Mouse (Mus musculus) megakaryocyte, embryonic 14.5 days (primary cell): Measurements from ENCODE around the gene Prim2. TPM values are rescaled to one million over a fixed set of nuclear protein-coding genes. Genes with fewer than 3 reads are reported as not detected.
A peak's percentile ranks its signal among the peaks of the same experiment; 100 is the strongest.

Experiments used
- H3K27me3 ChIP-seq: replicated peaks from 2 replicates; pipeline ENCODE3; 2012; ENCODE audit warnings: inconsistent platforms
- H3K36me3 ChIP-seq: replicated peaks from 2 replicates; pipeline ENCODE3; 2012; ENCODE audit warnings: low read length, inconsistent platforms, mixed read lengths
- H3K4me1 ChIP-seq: 2 replicates; pipeline ENCODE4 v1.6.1; 2012; ENCODE audit warnings: inconsistent platforms
- H3K4me3 ChIP-seq: replicated peaks from 2 replicates; pipeline ENCODE3; 2012; ENCODE audit warnings: moderate library complexity, mild to moderate bottlenecking, inconsistent platforms
- H3K9me3 ChIP-seq: 2 replicates; pipeline ENCODE4 v1.6.1; 2012; ENCODE audit warnings: inconsistent platforms
- FLI1 ChIP-seq: IDR thresholded peaks from 2 replicates; pipeline ENCODE4 v1.6.1; 2012; ENCODE audit warnings: low read length, inconsistent platforms, mixed read lengths
- GATA1 ChIP-seq: IDR thresholded peaks from 3 replicates; pipeline ENCODE4 v1.6.1; 2012; ENCODE audit warnings: mixed read lengths, low read length, inconsistent platforms, borderline replicate concordance
- polyA plus RNA-seq: library from polyadenylated mRNA; stranded (reverse); fragments of >175 nt; gene quantifications from 2 replicates; pipeline ENCODE4 v1.2.3, GENCODE M21; 2012; ENCODE audit warnings: low replicate concordance; ENCODE audit not compliant: insufficient read depth

Prim2 gene
- polyA plus RNA-seq, 1 experiment = 2.1 TPM

DNA sequence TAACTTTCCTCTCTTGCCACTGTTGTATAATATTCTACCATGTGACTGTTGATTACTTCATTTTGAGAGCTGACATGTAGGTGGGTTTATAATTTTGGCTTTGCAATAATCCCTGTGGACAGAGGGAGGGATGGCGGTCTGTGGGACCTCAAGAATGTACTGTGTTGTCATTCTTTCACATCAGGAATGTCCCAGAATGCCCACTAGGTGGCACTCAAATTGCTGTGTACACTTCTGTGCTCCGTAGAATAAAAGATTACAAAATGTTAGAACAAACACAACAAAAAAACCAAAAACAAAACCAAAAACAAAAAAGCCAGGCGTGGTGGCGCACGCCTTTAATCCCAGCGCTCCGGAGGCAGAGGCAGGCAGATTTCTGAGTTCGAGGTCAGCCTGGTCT is 14.9 kb upstream of the Prim2 start:
- Histone ChIP-seq H3K36me3 (no peaks in the 10 kb centered on the region), H3K4me1 (no peaks in the 10 kb centered on the region), H3K27me3 (peaks cover 16% of the 10 kb centered on the region)

DNA sequence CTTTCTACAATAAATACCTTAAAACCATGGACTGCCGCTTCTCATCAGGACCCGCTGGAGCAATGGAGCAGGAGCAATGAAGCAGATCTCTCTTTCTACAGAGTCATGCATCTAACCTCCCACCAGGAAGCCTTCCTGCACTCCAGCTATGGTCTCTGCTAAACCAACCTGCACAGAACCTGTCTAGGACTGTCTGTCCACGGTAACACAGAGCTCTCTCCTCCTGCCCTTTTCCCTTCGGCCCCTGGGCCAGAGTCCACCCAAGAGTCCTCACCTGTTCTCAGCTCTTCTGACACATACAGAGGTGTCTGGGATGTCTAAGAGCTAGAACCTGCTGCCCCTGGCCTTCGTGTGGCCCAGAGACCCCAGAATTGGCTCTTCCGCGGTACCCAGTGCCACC is 11.3 kb upstream of the Prim2 start:
- Histone ChIP-seq H3K27me3 (peaks cover 13% of the 10 kb centered on the region), H3K36me3 (no peaks in the 10 kb centered on the region), H3K4me1 (no peaks in the 10 kb centered on the region), H3K9me3 (peaks cover 33% of the 10 kb centered on the region), H3K4me3 (no peak overlapping the region)
- no peak for TF ChIP-seq FLI1
- no peak for TF ChIP-seq GATA1

More for the DNA sequence above, 14.9 kb upstream of the Prim2 start:
- no peak for TF ChIP-seq FLI1
- TF ChIP-seq GATA1 = no peak
- Histone ChIP-seq H3K4me3 (no peak overlapping the region), H3K9me3 (peaks cover 27% of the 10 kb centered on the region)

DNA sequence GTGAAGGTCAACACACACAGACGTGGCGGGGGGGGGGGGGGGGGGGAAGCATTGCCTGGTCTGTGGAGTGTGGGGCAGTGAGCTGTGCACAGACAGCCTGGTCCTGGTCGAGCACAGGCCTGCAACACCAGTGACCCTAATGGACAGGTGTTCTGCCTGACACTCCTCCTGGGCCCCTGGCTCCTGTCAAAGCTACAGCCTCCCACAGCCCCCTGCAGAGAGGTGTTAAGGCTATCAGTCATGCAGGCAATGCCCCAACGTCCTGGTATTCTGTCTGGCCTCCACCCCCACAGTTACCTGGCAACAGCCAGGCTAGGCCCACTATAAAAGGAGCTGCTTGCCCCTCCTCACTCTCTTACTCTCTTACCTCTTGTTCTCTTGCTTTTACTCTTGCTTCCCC is 10.8 kb upstream of the Prim2 start:
- Histone ChIP-seq H3K9me3 (peaks cover 29% of the 10 kb centered on the region), H3K27me3 (peaks cover 14% of the 10 kb centered on the region), H3K36me3 (no peaks in the 10 kb centered on the region), H3K4me1 (no peaks in the 10 kb centered on the region), H3K4me3 (no peak overlapping the region)
- TF ChIP-seq GATA1 (no peak), FLI1 (no peak)

DNA sequence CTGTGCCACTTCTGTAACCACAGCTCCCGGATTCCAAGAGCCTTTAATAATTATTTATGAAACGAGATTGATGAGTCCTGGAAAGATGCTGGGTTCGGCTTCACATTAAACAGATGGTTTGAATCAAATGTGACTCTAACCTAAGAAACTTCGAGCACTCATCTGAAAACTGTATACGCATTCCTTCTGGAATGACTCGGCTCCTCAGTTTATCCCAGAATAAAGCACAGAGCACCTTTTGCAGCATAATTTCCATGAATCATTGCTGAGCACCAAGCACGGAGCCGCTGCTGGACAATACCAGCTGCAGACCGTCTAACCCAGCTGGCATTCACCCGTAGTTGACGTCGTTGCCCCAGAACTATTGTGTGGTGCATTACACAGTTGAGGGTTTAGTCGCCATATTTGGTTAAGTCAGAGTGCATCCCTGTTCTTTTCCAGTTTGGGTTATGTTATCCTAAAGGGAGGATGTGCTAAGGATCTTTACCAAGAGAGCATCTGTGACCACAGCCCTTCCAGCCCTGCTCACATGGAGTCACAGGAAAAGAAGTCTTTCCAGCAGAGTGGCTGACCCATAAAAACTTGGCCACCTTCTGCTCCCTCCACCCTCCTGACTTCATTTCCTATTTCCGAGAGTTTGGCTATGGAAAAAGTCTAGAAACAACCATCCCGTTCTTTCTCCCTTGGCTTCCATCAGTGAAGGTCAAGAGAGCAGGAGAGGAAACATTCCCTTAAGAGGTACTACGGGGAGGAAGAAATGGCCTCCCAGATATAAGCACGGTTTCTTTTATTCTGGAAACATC is 3.8 kb upstream of the Prim2 start:
- Histone ChIP-seq H3K9me3 (no peaks in the 10 kb centered on the region; the same call in 1 of the 2 replicates), H3K4me3 (no peak overlapping the region)
- no peak for TF ChIP-seq FLI1
- TF ChIP-seq GATA1 = no peak

DNA sequence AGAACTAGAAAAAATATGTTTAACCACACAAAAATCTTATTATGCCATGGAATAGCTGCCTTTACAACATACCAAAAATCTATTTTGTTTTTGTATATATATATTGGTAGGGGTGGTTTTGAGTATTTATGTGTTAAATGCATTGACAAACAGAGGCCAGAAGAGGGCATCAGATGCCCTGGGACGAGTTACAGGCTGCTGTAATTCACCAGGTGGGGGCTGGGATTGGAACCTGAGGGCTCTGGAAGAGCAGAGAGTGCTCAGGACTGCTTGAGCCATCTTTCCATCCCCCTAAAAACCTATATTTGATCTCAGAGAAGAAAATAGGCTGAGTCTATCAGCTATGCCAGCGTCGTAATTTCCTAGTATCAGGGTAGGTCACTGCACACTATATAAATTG is 2.9 kb upstream of the Prim2 start:
- Histone ChIP-seq H3K4me3 (no peak overlapping the region), H3K9me3 (no peaks in the 10 kb centered on the region), H3K27me3 (peaks cover 12% of the 10 kb centered on the region), H3K36me3 (peaks cover 7% of the 10 kb centered on the region), H3K4me1 (peaks cover 25% of the 10 kb centered on the region)
- TF ChIP-seq GATA1 (no peak), FLI1 (no peak)

More for the DNA sequence above, 3.8 kb upstream of the Prim2 start:
- Histone ChIP-seq H3K27me3 (peaks cover 14% of the 10 kb centered on the region), H3K36me3 (no peaks in the 10 kb centered on the region), H3K4me1 (peaks cover 16% of the 10 kb centered on the region)

DNA sequence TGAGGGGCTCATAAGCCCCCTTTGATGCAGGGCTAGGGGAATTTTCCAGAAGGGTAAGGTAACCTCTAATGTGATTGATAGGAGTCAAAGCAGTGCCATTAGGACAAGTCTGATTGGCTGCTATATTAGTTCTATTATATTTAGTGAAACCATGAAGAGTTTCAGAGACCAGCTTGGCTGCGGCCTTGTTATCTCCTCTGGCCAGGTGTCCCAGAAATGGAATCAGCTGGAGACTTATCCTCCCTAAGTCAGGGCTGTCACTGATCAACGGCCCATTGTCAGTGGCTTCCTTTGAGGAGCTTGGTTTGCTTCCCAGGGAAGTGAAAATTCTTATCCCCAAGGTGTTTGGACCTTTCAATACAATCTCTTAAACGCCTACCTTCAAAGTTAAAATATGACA is 2.5 kb upstream of the Prim2 start:
- Histone ChIP-seq H3K9me3 (no peaks in the 10 kb centered on the region), H3K36me3 (peaks cover 12% of the 10 kb centered on the region), H3K27me3 (peaks cover 7% of the 10 kb centered on the region), H3K4me3 (no peak overlapping the region), H3K4me1 (peaks cover 25% of the 10 kb centered on the region)
- TF ChIP-seq GATA1 (no peak), FLI1 (no peak)

DNA sequence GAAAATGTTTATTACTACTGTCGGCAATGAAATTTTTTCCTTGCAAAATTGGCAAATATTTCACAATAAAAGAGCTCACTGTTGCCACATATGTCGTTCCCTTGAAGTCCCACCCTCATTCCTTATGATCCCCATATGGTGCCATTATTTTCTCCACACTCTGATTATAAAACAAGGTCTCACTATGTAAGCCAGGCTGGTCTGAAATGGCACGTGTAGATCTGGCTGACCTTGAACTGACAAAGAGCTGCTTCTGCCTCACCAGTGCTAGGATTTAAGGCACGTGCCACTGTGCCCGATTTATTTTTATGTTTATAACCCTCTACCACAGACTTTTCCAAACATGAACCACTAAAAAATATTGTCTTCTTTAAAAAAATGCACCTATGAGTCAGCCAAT is 1.8 kb upstream of the Prim2 start:
- peaks cover 18% of the 10 kb centered on the region for H3K36me3 ChIP-seq
- H3K27me3 ChIP-seq = peaks cover 7% of the 10 kb centered on the region
- peaks cover 25% of the 10 kb centered on the region for H3K4me1 ChIP-seq
- TF ChIP-seq FLI1 = no peak
- TF ChIP-seq GATA1 = no peak
- H3K9me3 ChIP-seq = no peaks in the 10 kb centered on the region
- no peak overlapping the region for H3K4me3 ChIP-seq

DNA sequence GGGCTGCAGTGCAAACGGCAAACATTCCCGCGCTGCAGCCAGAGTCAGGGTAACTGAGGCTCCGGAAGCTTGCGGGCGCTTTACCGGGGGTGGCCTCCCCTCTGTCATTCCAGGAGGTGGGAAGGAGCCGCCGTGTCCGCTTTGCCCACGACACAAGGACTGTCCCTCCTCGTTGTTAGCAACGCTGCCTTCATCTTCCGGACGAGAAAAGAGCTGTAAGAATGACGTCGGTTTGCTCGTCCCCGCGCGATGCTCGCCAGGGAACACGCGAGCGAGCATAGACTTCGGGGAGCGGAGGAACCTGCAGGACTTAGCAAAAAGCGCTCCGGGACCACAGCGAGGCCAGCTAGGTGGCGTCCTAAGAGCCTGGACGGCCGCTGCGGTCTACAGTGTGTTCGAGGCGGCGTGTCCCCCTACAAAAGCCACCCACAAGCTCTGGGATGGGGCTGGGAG is 595 bp upstream of the Prim2 start:
- Histone ChIP-seq H3K36me3 (peaks cover 31% of the 10 kb centered on the region), H3K4me3 (peak overlapping the region; percentile 94), H3K9me3 (no peaks in the 10 kb centered on the region), H3K27me3 (peaks cover 5% of the 10 kb centered on the region), H3K4me1 (peaks cover 25% of the 10 kb centered on the region)
- TF ChIP-seq FLI1 = no peak
- no peak for TF ChIP-seq GATA1

DNA sequence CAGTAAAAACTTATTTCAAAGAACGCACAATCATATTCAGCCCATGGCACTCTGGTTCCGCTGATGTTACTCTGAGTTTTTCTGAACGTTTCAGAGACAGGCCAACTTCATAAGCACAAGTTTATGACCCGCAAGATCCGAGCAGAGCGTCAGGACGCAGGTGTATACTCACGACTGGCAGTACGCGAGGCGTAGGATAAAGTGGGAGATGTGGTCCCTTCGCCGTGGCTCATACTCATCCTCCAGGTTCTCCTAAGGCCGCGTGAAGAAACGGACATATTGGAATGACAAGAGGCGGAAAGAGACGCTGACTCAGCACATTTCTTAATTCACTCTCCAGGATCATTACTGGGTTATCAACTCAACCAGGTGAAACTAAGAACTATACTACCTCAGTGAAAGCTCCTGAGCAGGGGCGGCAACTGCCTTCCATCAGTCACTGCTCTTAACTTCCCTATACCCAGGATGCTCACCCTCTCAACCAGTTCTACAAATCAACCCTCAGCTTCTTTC is 5.9 kb downstream of the Prim2 start:
- H3K4me1 ChIP-seq = peaks cover 12% of the 10 kb centered on the region
- no peaks in the 10 kb centered on the region for H3K9me3 ChIP-seq
- H3K4me3 ChIP-seq = no peak overlapping the region
- no peaks in the 10 kb centered on the region for H3K27me3 ChIP-seq
- TF ChIP-seq FLI1 (no peak), GATA1 (no peak)
- peaks cover 78% of the 10 kb centered on the region for H3K36me3 ChIP-seq

DNA sequence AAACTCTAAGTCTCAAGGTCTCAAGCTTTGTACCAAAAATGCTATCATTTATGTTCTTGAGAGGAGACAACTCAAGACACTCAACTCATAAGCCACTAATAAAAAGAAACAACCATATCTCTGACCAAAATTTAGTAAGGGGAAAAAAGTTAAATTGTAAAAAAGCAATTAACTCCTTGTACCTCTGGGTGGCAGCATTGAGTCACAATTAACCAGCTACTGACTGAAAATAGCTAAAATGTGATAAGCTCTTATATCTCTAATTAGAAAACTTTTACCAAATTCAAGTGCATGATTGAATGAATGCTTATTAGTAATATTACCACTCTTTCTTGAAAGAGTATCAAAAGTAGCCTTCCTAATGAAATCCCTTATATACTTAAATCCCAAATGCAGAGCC is 6.4 kb downstream of the Prim2 start:
- no peak for TF ChIP-seq GATA1
- TF ChIP-seq FLI1 = no peak
- Histone ChIP-seq H3K4me3 (no peak overlapping the region), H3K9me3 (no peaks in the 10 kb centered on the region), H3K4me1 (peaks cover 7% of the 10 kb centered on the region), H3K27me3 (no peaks in the 10 kb centered on the region), H3K36me3 (peaks cover 81% of the 10 kb centered on the region)

DNA sequence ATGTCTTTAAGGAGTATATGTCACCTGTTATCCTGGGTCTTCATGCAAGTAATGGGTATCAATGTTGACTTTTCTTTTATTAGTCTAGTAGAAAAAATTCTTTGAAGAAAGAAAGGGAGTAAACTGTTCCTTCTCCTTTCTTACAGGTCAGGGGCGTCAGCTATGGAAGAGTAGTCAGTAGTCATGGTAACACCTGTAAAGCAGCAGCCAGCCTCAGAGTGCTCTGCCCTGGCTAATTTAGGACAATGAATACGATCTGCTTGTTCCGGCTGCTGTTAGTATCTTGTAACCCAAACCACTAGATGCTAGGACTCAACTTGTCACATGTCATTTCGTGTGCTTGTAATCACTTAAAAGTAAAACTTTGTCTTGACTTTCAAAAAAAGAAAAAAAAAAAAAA is 11.3 kb downstream of the Prim2 start:
- Histone ChIP-seq H3K27me3 (no peaks in the 10 kb centered on the region), H3K4me3 (no peak overlapping the region), H3K4me1 (no peaks in the 10 kb centered on the region), H3K9me3 (no peaks in the 10 kb centered on the region), H3K36me3 (peaks cover 61% of the 10 kb centered on the region)
- TF ChIP-seq GATA1 = no peak
